Comparison of ENCODE assay signal across 10 mouse cellular contexts in the genomic region with DNA sequence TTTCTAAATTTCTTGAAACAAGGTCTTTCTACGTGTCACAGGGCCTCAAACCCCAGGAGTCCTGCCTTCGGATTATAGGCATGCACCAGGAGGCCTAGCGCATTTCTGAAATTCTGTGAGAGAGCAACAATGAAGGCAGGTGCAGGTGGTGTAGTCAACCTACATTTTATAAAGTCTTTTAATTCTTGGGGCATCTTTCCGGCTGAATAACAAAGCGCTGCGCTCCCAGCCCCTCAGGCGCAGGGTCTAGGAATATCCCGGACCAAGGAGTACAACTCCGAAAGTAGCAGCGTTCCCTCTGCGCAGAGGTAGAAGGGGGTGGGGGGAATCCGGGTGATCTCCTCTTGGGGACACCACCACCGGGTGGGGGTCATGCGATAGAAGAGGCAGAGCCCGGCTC. TPM values are rescaled to one million over a fixed set of nuclear protein-coding genes. Genes with fewer than 3 reads are reported as not detected.
A peak's percentile ranks its signal among the peaks of the same experiment; 100 is the strongest.
DNase-seq lines count a peak whose midpoint lies in the region; ATAC-seq lines count a peak whose summit lies in the region.
"Had no signal": no experiment of that assay in that cellular context is flagged by ENCODE, and none has a peak within 500 bp of the region (broad histone marks: within the 10 kb centered on the region; RNA-seq: fewer than 3 reads in every experiment).

No protein-coding gene starts in this region.

- peaks cover 31% of the 10 kb centered on the region for H3K27me3 ChIP-seq in kidney, embryonic 14.5 days (ENCODE audit: control insufficient read depth, insufficient read depth, low read length)
- H3K27me3 ChIP-seq in embryonic facial prominence, embryonic 10.5 days (replicated peaks; ENCODE audit: low read depth, poor library complexity, severe bottlenecking), result peaks cover 56% of the 10 kb centered on the region
- peaks cover 18% of the 10 kb centered on the region; the same call in 1 of the 2 replicates for H3K27me3 ChIP-seq in hindbrain, embryonic 15.5 days
- peaks cover 35% of the 10 kb centered on the region for H3K27me3 ChIP-seq in midbrain, embryonic 13.5 days

- peak overlapping the region; percentile 19; the same call in 1 of the 2 replicates for H3K4me3 ChIP-seq in kidney, embryonic 14.5 days (ENCODE audit: low read length)
- peak overlapping the region; percentile 47 for H3K4me3 ChIP-seq in embryonic facial prominence, embryonic 10.5 days
- H3K4me3 ChIP-seq in hindbrain, embryonic 15.5 days, result 0 out of 2 replicates have a peak overlapping the region, but pooled peaks have one; percentile 15
- H3K4me3 ChIP-seq in midbrain, embryonic 13.5 days (replicated peaks), result peak overlapping the region; percentile 16

- WGBS in kidney, embryonic 14.5 days, result 11% methylated on average over 15 of the region's 15 CpGs
- WGBS in embryonic facial prominence, embryonic 10.5 days, result 4% methylated on average over 15 of the region's 15 CpGs
- 12% methylated on average over 15 of the region's 15 CpGs for WGBS in hindbrain, embryonic 15.5 days
- 6% methylated on average over 15 of the region's 15 CpGs for WGBS in midbrain, embryonic 13.5 days

- no peak overlapping the region for H3K9ac ChIP-seq in kidney, embryonic 14.5 days (ENCODE audit: low read depth, low read length)
- no peak overlapping the region for H3K9ac ChIP-seq in hindbrain, embryonic 15.5 days
- no peak overlapping the region for H3K9ac ChIP-seq in midbrain, embryonic 13.5 days (replicated peaks)

- H3K36me3 ChIP-seq in kidney, embryonic 14.5 days (ENCODE audit: control insufficient read depth, insufficient read depth, low read length), result no peaks in the 10 kb centered on the region
- H3K36me3 ChIP-seq in embryonic facial prominence, embryonic 10.5 days (replicated peaks), result no peaks in the 10 kb centered on the region
- no peaks in the 10 kb centered on the region for H3K36me3 ChIP-seq in hindbrain, embryonic 15.5 days
- H3K36me3 ChIP-seq in midbrain, embryonic 13.5 days, result no peaks in the 10 kb centered on the region

- no peak for DNase-seq in kidney, adult 11 months
- no peak for DNase-seq in embryonic facial prominence, embryonic 10.5 days (ENCODE audit: low spot score)
- DNase-seq in embryo, embryonic 10 days (ENCODE audit: low spot score), result no peak
- DNase-seq in layer of hippocampus, postnatal 10 days (ENCODE audit: low spot score in 2 of 2), result no peak

- H3K4me1 ChIP-seq in kidney, embryonic 14.5 days (ENCODE audit: control insufficient read depth, insufficient read depth, low read length), result no peaks in the 10 kb centered on the region; the same call in 1 of the 2 replicates
- peaks cover 13% of the 10 kb centered on the region for H3K4me1 ChIP-seq in embryonic facial prominence, embryonic 10.5 days
- peaks cover 5% of the 10 kb centered on the region for H3K4me1 ChIP-seq in hindbrain, embryonic 15.5 days (replicated peaks)
- peaks cover 9% of the 10 kb centered on the region; the same call in 1 of the 2 replicates for H3K4me1 ChIP-seq in midbrain, embryonic 13.5 days (replicated peaks)

- H3K27ac ChIP-seq in kidney, embryonic 14.5 days (ENCODE audit: low read depth, low read length), result no peak overlapping the region
- no peak overlapping the region for H3K27ac ChIP-seq in embryonic facial prominence, embryonic 10.5 days (replicated peaks)
- H3K27ac ChIP-seq in hindbrain, embryonic 15.5 days (replicated peaks), result no peak overlapping the region
- H3K27ac ChIP-seq in midbrain, embryonic 13.5 days, result no peak overlapping the region

- ATAC-seq in kidney, embryonic 14.5 days (ENCODE audit: low FRiP score, low TSS enrichment), result peak; percentile 30; the same call in 1 of the 2 replicates
- ATAC-seq in hindbrain, embryonic 15.5 days (ENCODE audit: low FRiP score, low read depth), result no peak
- ATAC-seq in midbrain, embryonic 13.5 days, result no peak
- ATAC-seq in activated CD4-positive, CD25-positive, alpha-beta regulatory T cell, adult 4 months, result no peak

- H3K4me2 ChIP-seq in kidney, embryonic 14.5 days (replicated peaks; ENCODE audit: low read depth, low read length), result peak overlapping the region; percentile 44
- peak overlapping the region; percentile 47 for H3K4me2 ChIP-seq in hindbrain, embryonic 15.5 days
- H3K4me2 ChIP-seq in midbrain, embryonic 13.5 days (replicated peaks), result peak overlapping the region; percentile 44

- no peaks in the 10 kb centered on the region for H3K9me3 ChIP-seq in kidney, embryonic 14.5 days (ENCODE audit: control insufficient read depth, low read length)
- H3K9me3 ChIP-seq in embryonic facial prominence, embryonic 10.5 days, result no peaks in the 10 kb centered on the region
- no peaks in the 10 kb centered on the region for H3K9me3 ChIP-seq in hindbrain, embryonic 15.5 days
- no peaks in the 10 kb centered on the region for H3K9me3 ChIP-seq in midbrain, embryonic 13.5 days

RNA-seq across cellular contexts. Expression of gene Opn4, which starts 14.6 kb away (rescaled TPM):
- polyA plus RNA-seq in kidney, embryonic 14.5 days (2014; fragmentation: Nextera tagmentation; extraction: Ambion mirVana), result 0.09 and 0.20 TPM in 2 replicates
- polyA plus RNA-seq in embryonic facial prominence, embryonic 10.5 days (2016; fragmentation: Nextera tagmentation; extraction: Ambion mirVana), result 0.23 and 0.27 TPM in 2 replicates
- not detected in 2 replicates for polyA plus RNA-seq in hindbrain, embryonic 15.5 days (2015; fragmentation: Nextera tagmentation; extraction: Ambion mirVana)
- polyA plus RNA-seq in midbrain, embryonic 13.5 days (2015; fragmentation: Nextera tagmentation; extraction: Ambion mirVana), result 0.16 TPM in 1 of 2 replicates, not detected in the other
- not detected for total RNA-seq in layer of hippocampus, postnatal 10 days (2021)
- not detected for polyA plus RNA-seq in activated CD4-positive, CD25-positive, alpha-beta regulatory T cell, adult 4 months (2017; shearing (Covaris generic))
- total RNA-seq: CH12.LX; liver, adult 2 months had no signal
- polyA plus RNA-seq: liver, adult 2 months had no signal

RNA-seq across cellular contexts. Expression of gene Ldb3, which starts 26.1 kb away (rescaled TPM):
- polyA plus RNA-seq in kidney, embryonic 14.5 days (2014; fragmentation: Nextera tagmentation; extraction: Ambion mirVana), result 0.24 and 0.31 TPM in 2 replicates
- polyA plus RNA-seq in embryonic facial prominence, embryonic 10.5 days (2016; fragmentation: Nextera tagmentation; extraction: Ambion mirVana), result 0.59 TPM in 1 of 2 replicates, not detected in the other
- 0.64 and 0.87 TPM in 2 replicates for polyA plus RNA-seq in hindbrain, embryonic 15.5 days (2015; fragmentation: Nextera tagmentation; extraction: Ambion mirVana)
- polyA plus RNA-seq in midbrain, embryonic 13.5 days (2015; fragmentation: Nextera tagmentation; extraction: Ambion mirVana), result 0.11 and 0.32 TPM in 2 replicates
- total RNA-seq in layer of hippocampus, postnatal 10 days (2021), result 1 to 10 TPM; 1.9 to 2.0 TPM
- polyA plus RNA-seq in activated CD4-positive, CD25-positive, alpha-beta regulatory T cell, adult 4 months (2017; shearing (Covaris generic)), result not detected

RNA-seq across cellular contexts. Expression of gene Wapl, which starts 59.2 kb away (rescaled TPM):
- polyA plus RNA-seq in kidney, embryonic 14.5 days (2014; fragmentation: Nextera tagmentation; extraction: Ambion mirVana), result 31.5 and 34.1 TPM in 2 replicates
- 26.9 and 27.2 TPM in 2 replicates for polyA plus RNA-seq in embryonic facial prominence, embryonic 10.5 days (2016; fragmentation: Nextera tagmentation; extraction: Ambion mirVana)
- 12.3 and 14.8 TPM in 2 replicates for polyA plus RNA-seq in hindbrain, embryonic 15.5 days (2015; fragmentation: Nextera tagmentation; extraction: Ambion mirVana)
- 20.8 and 22.5 TPM in 2 replicates for polyA plus RNA-seq in midbrain, embryonic 13.5 days (2015; fragmentation: Nextera tagmentation; extraction: Ambion mirVana)
- total RNA-seq in layer of hippocampus, postnatal 10 days (2021), result 10 to 100 TPM; 42.2 to 43.5 TPM
- polyA plus RNA-seq in activated CD4-positive, CD25-positive, alpha-beta regulatory T cell, adult 4 months (2017; shearing (Covaris generic)), result 10 to 100 TPM; 45.6 to 50.6 TPM
